Mouse (Mus musculus) fat pad, adult 2 months (tissue): ENCODE results near the gene Elavl3.

Experiments used
- DNase-seq: peaks from one replicate; pipeline ENCODE4 v3.0.0-alpha.2; 2011; ENCODE audit warnings: low read depth, low spot score; ENCODE audit errors: extremely low read depth

The Elavl3 gene

DNA sequence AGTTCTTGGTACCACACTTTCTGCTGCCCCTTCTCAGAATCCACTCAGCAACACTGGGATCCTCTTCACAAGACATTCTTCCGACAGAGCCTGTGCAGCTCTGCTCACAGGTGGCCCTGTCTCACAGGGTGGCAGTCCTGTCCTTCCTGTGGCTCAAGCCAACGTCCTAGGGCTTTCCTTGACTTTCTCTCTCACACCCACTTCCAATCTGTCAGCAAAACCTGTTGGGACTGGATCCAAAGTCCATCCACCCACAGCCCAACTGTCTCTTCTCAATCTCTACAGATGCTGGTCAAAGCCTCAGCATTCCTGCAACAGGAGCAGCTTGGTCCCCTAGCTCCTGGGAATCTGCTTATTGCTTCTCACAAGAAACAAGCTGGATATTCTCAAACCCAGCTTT is 9.5 kb upstream of the Elavl3 start:
- no peak for DNase-seq

DNA sequence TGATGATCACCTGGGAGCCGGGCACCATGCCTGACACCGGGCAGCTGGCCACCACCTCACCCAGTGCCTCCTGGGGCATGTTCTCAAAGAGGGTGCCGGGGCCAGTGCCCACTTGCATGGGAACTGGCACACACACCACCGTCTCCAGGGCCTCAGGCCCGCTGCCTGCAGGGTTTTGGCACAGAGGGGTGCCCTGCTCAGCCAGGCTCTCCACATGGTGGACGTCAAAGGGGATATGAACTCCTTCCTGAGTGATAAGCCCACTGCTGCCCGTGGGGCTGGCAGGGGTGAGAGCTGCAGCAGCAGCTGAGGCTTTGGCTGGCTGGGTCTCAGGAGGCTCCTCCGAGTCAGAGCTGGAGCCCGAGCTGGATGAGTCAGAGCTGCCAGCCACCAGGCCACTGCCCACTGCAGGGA is 6.2 kb upstream of the Elavl3 start:
- no peak for DNase-seq

DNA sequence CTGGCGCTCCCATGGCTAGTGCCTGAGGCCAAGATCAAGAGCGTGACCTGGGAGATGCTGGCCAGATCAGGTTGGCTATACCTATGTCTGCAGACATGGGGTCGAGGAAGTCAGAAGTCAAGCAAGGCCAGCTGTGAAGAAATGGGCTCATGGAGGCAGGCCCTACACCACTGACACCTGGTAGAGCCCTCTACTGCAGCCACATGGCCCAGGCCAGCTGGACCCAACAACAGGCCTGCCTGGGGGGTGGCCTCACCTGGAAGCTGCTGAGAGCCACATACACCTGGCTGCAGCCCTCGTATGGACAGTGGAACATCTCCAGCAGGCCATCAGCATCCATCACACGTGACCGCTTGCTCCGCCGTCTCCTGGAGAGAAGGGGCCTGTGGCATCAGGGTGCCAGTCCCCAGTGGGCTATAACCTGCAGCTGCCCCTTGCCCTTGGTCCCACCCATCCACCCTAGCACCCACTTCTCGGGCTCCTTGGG is 5.3 kb upstream of the Elavl3 start:
- DNase-seq, result no peak

DNA sequence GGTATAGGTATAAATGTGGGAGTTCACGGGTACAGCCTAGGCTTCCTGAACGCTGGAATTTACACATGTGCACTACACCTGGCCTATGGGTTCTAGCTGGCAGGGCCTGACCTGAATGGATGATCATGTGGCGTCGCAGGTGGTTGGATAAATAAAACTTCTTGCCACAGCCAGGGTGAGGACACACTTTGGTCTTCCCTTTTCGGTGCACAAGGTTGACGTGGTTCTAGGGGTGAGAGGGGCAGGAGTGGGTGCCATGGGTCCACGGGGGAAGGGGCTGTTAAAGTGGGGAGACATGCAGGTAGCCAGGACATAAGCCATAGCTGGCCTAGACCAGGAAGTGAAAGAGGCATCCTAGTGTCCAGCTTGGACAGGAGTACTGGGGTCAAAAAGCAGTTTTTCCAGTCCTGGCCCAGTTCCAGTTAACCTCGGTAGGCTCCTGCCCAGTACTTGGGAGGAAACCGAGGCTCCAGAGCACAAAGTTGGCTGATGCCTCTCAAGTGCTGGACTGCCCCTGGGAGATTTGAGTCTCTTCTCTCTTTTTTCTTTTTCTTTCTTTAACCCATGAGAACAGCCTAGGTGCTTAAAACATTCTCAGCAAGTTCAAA is 4.6 kb upstream of the Elavl3 start:
- no peak for DNase-seq

DNA sequence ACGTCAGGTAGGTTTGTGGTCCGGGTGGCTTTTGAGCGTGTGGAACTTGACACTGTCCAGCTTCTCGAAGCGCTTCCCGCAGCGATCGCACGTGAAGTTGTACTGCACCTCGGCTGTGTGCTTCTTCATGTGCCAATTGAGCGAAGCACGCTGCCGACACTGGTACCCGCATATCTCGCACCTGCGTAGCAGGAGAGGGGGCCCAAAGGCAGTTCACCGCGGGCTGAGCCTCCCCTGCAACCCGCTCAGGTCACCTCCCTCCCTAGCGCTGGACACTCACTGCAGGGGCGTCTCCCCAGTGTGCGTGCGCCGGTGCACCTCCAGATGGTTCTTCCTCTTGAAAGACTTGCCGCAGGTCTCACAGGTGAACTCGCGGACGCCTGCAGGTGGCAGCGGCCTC is 3.9 kb upstream of the Elavl3 start:
- no peak for DNase-seq

DNA sequence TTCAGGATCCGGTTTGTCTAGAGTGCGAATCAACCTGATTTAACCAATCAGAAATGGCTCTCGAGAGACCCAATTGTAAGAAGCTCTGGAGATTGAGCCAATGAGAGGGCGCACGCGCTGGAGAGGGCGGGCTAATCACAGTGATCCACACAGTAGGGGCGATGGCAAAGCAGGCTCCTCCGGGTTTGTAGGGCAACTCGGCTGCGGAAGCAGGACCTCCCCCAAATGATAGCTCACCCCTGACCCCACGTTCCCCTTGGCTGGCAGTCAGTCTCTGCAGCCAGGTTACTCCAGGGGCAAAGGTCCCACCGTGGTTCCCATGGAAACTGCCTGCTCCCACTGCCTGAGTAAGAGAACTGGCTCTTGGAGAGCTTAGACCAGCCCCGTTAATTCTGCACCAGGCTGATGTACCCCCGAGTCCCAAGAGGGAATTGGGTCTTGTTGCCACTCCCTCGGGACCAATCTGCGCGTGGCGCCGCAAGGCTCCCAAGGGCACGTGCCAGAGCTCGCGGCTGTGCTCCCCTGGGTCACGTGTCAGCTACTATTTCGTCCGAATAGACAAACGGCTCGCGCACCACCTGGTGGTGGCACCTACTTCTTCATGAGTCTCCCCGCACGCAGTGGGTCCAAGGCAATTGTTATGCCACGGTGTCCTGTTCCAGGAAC is 2.7 kb upstream of the Elavl3 start:
- no peak for DNase-seq

DNA sequence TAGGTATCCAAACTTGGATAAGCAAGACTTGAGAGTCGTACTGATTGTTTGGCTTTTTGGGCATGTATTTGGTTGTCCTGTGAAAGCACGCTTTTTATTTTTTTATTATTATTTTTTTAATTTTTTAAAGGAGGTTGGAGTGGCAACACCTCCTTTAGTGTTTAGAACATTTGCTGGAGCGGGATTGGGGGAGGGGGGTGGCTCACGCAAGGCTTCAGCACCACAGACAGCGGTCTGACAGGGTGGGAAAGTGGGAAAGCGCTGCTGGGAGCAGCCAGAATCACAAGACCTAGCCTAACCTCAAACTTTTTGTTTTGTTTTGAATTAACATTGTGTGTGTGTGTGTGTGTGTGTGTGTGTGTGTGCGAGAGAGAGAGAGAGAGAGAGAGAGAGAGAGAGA is 1.8 kb upstream of the Elavl3 start:
- no peak for DNase-seq

DNA sequence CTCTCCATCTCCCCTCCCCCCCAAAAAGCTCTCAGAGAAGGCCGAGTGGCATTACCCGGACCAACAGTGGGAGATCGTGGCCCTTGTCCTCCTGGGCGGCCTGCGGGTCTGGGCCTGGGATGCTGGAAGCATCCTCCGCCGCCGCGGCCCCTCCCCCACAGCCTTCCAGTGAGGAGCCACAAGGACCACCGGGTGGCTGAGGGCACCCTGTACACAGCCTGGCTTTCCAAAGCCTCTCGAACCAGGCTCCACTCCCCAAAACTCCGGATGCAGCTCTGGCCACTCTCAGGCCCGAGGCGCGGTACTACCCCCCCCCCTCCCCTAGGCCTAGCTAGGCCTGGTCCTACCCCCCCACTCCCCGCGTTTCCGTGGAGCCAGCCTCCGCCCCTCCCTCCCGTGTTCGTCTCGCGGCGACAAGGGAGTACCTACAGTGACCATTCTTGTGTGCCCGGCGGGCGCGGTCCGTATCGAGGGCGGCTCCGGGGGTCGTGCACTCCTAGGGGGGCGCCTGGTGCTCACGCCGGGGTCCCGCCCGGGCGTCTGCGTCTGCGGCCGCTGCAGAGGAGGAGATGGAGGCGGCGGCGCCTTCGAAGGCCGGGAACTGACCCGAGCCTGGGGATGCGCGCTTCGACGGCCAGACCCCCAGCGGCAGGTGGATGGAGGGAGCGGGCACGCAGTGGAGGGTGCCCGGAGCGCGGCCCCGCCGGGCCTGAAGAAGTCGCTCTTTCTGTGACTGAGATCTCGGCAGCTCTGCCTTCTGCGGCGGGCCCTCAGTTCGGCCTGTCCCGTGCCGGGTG is 464 bp downstream of the Elavl3 start:
- no peak for DNase-seq

DNA sequence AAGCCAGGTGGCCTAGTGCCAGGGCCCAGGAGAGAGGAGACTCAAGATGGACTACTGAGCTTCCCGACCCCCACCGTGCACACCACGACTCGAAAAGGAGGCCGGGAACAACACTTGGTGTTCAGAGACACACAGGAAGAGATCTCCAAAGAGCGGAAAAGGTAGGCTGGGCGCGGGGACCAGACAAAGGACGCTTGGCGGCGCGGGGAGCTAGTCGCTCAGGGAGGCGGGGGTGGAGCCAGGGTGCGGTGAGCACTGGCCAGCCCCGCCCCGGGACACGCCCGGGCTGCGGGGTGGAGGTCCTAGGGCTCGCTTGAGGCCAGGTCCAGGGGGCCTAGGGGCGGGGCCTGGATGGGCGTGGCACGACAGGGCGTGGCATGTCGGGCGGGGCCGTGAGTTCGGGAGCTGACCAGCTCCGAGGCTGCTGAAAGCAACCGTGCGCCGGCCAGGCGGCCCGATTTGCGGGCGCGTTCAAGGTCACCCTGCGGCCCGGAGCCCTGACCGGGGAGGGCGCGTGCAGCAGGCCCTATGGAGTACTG is 1.4 kb downstream of the Elavl3 start:
- DNase-seq, result no peak

DNA sequence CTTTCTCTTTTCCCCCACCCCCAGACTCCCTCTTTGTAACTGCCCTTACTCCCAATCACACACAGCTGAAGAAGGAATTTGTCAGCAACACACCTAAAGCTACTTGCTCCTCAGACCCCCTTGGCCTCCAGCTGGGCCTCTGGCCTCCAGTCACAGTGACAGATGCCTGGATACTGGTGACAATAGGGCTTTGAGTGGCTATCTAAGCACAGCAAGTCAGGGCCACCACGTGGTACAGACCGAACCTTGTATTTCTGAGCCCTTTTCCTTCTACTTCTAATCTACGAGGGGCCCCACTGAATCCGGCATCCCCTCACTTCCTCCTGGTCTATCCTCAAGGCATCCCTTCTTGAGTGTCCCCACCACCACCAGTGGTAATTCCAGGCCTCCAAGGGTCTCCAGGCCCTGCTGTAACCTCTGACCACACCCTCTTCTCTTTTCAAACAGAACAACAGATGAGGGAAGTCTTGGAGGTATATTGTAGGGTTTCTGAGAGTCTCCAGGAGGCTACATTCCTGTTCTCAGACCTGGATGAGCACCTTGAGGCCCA is 2.0 kb downstream of the Elavl3 start:
- DNase-seq, result no peak

DNA sequence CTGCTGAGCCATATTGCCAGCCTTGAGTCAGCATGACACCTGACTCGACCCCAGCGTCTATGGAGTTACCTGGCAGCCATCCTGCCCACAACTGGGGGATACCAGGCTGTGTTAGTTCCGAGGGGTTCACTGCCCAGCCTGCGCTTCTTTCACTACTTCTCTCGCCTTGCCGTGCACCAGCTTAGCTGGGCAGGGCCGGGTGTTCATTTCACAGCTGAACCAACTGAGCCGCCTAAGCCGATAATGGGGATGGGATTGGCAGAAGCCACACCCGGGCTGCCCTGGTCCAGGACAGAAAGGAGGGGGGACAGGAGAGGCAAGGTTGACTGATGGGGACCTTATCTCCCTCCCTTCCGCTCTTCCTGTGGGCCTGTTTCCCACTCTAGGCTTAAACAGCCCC is 2.5 kb downstream of the Elavl3 start:
- no peak for DNase-seq

DNA sequence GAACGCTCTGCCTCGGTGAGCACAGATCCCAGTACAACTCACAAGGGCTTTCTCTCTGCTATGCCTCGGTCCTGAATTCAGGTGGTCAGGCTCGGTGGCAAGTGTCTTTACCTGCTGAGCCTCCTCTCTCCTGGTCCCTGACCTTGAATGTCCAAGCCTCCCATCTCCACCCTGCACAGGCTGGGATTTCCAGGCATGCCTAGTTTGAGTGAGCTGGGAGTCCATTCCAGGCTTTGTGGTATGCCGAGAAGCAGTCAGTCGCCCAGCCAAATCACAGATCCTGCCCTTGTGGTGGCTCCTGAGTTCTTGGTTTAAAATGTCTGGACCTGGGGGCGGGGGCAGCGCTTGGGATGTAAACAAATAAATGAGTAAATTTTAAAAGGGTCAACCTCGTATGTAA is 4.5 kb downstream of the Elavl3 start:
- DNase-seq, result no peak

DNA sequence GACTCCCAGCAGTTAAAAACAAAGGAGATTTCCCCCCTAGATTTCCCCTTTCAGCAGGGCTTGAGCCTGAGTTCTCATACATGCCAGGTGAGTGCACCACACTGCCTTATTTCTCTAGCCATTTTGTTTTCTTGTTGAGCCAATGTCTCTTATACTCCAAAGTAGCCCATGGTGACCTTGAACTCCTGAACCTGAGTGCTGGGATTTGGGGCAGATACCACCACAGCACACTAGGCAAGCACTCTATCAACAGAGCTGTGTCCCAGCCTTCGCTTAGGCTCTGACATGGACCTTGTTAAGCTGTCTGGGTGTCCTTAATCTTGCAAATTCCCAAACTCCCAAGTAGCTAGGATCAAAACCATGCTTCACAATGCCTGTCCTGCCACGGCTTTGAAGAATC is 10.0 kb downstream of the Elavl3 start:
- DNase-seq, result no peak

DNA sequence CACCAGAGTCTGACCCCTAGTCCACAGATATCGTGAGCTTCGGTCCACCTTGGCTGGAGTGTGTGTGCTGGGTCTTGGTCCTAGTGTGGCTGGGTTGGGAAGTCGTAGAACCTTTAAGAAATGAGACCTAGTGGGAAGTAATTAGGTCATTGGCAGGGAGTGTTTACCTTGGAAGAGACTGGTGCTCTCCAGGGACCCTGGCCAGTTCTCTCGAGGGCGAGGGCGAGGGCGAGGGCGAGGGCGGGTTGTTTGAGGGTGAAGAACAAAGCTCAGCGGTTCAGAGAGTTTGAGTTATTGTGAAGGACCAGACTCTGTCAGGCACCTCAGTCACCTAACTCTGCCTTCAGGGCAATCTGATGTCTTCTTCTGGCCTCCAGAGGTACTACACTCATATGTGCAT is 14.0 kb downstream of the Elavl3 start:
- no peak for DNase-seq

DNA sequence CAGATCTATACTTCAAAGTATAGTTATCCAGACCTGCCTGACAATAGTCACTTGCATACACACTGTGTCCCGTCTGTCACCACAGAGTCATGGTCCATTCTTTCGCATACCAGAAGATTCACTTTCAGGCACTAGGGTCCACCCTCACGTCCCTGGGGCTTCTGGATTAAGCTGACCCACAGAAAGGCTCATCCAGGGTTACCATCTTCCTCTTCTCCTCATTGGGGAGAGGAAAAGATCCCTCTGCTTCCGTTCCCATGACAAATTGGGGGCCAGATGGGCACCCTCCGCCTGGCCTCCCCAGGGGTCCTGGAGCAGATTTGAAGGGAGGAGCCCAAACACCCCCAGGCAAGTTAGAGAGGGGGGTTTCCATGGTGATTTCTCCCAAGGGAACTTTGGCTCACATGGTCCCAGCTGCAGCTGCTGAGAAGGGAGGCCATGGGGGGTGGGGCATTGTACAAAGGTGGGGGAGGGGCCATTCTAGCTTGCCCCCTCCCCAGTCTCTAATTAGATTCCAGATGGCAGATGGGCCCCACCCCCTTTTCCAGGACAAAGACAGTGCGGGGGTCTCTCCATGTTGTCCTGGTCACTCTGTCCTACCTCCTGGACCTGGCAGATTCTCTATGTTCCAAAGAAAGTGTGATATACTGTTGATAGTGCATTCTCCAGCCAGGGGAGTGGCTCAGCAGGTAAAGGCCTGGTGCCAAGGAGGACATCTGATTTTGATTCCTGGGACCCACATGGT is 16.4 kb downstream of the Elavl3 start:
- no peak for DNase-seq

DNA sequence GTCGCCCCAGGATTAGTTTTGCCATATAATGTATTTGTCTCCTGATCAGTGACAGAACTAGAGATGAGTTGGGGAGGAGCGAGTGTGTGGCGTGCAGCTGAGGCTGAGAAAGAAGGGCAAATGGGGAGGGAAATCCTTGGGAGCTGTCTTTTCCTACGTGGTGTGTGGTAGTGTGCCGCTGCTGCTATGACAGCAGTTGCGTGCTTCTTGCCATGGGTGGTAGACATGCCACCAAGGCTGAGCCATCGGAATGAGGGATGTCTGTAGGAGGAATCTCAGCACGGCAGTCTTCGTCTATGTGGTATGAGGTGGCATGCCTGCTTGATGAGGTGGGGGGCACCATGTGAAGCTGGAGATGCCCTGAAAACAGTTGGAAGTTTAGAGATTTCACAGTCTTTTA is 21.4 kb downstream of the Elavl3 start:
- no peak for DNase-seq

DNA sequence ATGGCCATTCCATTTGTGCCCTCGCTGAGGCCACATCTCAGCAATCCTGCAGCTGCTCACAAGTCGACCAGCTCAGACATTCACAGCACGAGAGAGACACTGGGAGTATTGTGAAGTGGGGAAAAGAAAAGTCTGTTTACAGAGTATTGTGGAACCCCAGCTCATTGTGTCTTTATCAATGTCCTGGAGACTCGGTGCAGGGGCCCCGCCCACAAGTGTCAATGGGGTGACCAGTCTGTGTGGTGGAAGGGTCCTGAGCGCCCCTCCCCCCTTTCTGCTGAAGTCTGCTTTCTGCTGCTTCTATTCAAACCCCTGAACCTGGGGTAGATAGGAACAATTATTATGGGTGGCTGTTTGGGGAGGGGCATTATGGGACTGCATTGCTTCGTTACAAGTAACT is 23.4 kb downstream of the Elavl3 start:
- no peak for DNase-seq

DNA sequence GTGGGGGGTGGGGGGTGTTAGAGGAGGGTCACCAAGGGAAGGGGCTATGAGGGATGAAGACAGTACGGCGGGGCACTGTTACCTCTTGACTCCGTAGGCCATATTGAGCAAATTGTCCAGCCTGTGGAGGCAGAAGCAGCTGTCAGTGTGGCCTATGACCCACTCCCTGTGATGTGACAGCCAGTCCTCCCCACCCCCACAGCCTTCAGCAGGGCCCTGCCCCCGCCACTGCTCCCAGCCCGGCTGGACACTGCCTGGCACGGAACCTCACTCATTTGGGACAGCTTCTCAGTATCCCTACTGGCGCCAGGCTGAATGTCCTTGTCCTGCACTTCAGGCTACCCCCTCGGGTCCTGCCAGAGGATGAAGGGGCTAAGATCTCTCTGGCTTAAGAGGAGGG is 27.2 kb downstream of the Elavl3 start:
- DNase-seq, result no peak

DNA sequence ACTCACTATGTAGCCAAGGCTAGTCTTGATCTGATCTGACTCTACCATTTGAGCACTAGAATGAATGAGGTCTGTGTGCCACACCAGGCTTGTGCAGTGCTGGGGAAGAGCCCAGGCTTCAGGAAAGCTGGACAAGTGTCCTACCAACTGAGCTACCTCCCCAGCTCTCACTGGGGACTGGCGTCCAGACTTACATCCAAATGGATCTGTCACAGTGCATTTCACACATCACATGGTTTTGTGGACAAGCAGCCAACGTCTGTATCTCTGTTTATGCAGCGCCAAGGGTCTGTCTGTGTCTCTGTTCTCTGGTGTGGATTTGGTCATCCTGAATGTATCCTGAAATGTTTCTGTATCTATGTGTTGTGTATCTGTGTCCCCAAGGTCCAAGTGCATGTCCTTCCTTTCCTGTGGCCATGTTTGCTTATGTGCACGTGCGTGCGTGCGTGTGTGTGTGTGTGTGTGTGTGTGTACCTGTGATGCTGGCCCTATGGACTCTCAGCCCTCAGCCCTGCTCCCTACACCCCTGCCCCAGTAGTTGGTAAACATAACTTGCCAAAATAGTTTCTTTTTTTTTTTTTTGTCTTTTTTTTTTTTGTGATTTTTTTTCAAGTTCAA is 34.5 kb downstream of the Elavl3 start:
- no peak for DNase-seq

DNA sequence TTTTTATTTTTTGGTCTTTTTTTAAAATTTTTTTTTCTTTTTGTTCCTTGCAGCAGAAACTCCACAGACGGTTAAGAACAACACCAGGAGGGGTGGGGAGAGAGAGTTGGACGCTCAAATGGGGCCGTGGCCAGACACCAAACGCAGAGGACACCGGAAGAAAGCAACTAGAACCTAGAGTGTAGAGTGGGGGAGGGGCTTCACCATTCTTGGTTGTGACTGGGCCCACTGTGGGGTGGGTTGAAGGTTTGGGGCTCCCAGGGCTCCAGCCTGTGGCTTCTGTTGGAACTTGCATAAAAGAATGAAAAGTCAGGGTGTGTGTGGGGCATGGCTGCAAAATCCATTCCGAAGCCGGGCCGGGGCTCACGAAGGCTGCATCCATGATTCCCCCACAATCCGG is 35.6 kb downstream of the Elavl3 start:
- no peak for DNase-seq

DNA sequence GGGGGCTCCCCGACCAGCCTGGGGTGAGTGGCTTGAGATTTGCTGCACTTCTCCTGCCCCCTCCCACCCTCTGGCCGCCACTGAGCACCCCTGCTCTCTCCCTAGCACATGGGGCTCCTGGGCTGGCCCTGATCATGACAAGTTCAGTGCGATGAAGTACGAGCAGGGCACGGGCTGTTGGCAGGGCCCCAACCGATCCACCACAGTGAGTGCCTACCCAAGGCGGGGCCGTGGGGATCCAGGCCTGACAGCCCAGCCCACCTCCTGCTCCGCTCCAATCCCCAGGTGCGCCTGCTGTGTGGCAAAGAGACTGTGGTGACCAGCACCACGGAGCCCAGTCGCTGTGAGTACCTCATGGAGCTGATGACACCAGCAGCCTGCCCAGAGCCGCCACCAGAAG is 39.1 kb downstream of the Elavl3 start:
- no peak for DNase-seq
